Mouse (Mus musculus): Measurements from ENCODE around the gene Nf2.

DNA sequence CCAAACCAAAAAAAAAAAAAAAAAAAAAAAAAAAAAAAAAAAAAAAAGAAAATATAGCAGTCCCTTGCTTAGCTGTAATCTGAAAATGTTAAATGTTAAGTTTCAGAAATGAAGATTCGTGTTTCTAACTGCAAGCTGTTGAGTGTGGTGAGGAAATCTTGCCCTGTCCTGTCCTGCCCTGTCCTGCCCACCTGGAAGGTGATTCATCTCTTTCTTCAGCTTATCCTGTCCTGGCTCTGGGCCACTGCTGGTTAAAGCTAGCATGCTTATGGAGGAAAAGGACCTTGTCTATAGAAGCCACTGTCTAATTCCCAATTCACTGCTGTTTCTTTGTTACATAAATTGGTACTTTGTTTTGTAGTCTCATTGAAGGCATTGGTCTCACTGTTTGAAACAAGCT lies 11.7 kb upstream of the Nf2 start:
- TF ChIP-seq CTCF (IDR thresholded peaks at IDR 0.05; ENCODE audit: low read depth) (no peak), EP300 (optimal IDR thresholded peaks at IDR 0.05) (no peak)

Measured in stomach, postnatal 0 days (tissue).